Mouse (Mus musculus) hindbrain, embryonic 16.5 days (tissue): ENCODE data around the gene Eef2k. TPM values are rescaled to one million over a fixed set of nuclear protein-coding genes. Genes with fewer than 3 reads are reported as not detected.

Experiments
- ATAC-seq: fragments of 200-750 bp; cut with Nextera tagmentation; 2 replicates; pipeline ENCODE4 v1.8.0; 2017; ENCODE audit warnings: moderate TSS enrichment, moderate library complexity
- H3K27ac ChIP-seq: fragments of 300-500 bp; sonication (generic); 2 replicates; pipeline ENCODE4 v1.5.1; 2014; ENCODE audit warnings: low read depth, mild to moderate bottlenecking, control low read depth, low read length, moderate library complexity
- H3K27me3 ChIP-seq: fragments of 300-500 bp; sonication (generic); replicated peaks from 2 replicates; pipeline ENCODE4 v1.6.1; 2014; ENCODE audit warnings: low read length; ENCODE audit not compliant: control insufficient read depth, insufficient read depth
- H3K36me3 ChIP-seq: fragments of 300-500 bp; sonication (generic); 2 replicates; pipeline ENCODE4 v1.6.1; 2014; ENCODE audit warnings: mild to moderate bottlenecking, low read length, moderate library complexity, mixed read lengths; ENCODE audit not compliant: control insufficient read depth, insufficient read depth
- H3K4me1 ChIP-seq: fragments of 300-500 bp; sonication (generic); 2 replicates; pipeline ENCODE4 v1.6.1; 2014; ENCODE audit warnings: low read depth, low read length; ENCODE audit not compliant: control insufficient read depth, insufficient read depth
- H3K4me2 ChIP-seq: fragments of 300-500 bp; sonication (generic); 2 replicates; pipeline ENCODE4 v1.6.1; 2014; ENCODE audit warnings: mild to moderate bottlenecking, low read length, control low read depth, moderate library complexity
- H3K4me3 ChIP-seq: fragments of 300-500 bp; sonication (generic); 2 replicates; pipeline ENCODE4 v1.5.1; 2014; ENCODE audit warnings: mild to moderate bottlenecking, low read length, control low read depth, moderate library complexity
- H3K9ac ChIP-seq: fragments of 300-500 bp; sonication (generic); 2 replicates; pipeline ENCODE4 v1.6.1; 2014; ENCODE audit warnings: low read depth, mild to moderate bottlenecking, control low read depth, low read length, moderate library complexity
- H3K9me3 ChIP-seq: fragments of 300-500 bp; sonication (generic); 2 replicates; pipeline ENCODE4 v1.6.1; 2014; ENCODE audit warnings: mild to moderate bottlenecking, low read length, moderate library complexity; ENCODE audit not compliant: control insufficient read depth
- WGBS: fragments of 180-500 bp; shearing (Covaris S2); extraction: QIAGEN DNeasy Blood & Tissue Kit; methylation state at CpG from one replicate; pipeline ENCODE4 v1.1.7; 2014; 5-methylcytosine and 5-hydroxymethylcytosine counted together
- polyA plus RNA-seq: library from polyadenylated mRNA; unstranded; fragments of >200 nt; fragmentation: Nextera tagmentation; extraction: Ambion mirVana; gene quantifications from 2 replicates; pipeline ENCODE4 v1.2.1, GENCODE M21; 2015

Gene Eef2k
- polyA plus RNA-seq, 1 experiment from 2014 or later, result 37.4 TPM

GRCm38 (mm10) chr7:120861488-120862047, 18.9 kb downstream of the Eef2k start:
- no peak overlapping the region for H3K4me2 ChIP-seq
- no peak overlapping the region for H3K9ac ChIP-seq
- no peaks in the 10 kb centered on the region for H3K9me3 ChIP-seq
- 52% methylated on average over 2 of the region's 2 CpGs for WGBS
- peaks cover 8% of the 10 kb centered on the region; the same call in 1 of the 2 replicates for H3K36me3 ChIP-seq
- ATAC-seq, result no peak
- no peaks in the 10 kb centered on the region for H3K27me3 ChIP-seq
- no peak overlapping the region for H3K4me3 ChIP-seq
- peaks cover 13% of the 10 kb centered on the region for H3K4me1 ChIP-seq
- no peak overlapping the region for H3K27ac ChIP-seq

- no peaks in the 10 kb centered on the region for H3K9me3 ChIP-seq
- no peak overlapping the region for H3K4me3 ChIP-seq
- H3K27me3 ChIP-seq, result no peaks in the 10 kb centered on the region
- no peak overlapping the region for H3K9ac ChIP-seq
- H3K27ac ChIP-seq, result no peak overlapping the region
- no peak for ATAC-seq
- peaks cover 13% of the 10 kb centered on the region for H3K4me1 ChIP-seq
- 21% methylated on average over 3 of the region's 3 CpGs for WGBS
- H3K36me3 ChIP-seq, result peaks cover 8% of the 10 kb centered on the region; the same call in 1 of the 2 replicates
- no peak overlapping the region for H3K4me2 ChIP-seq
Measured at GRCm38 (mm10) chr7:120862196-120862595, 19.6 kb downstream of the Eef2k start.

GRCm38 (mm10) chr7:120862626-120863025, 20.0 kb downstream of the Eef2k start:
- peaks cover 13% of the 10 kb centered on the region for H3K4me1 ChIP-seq
- H3K9me3 ChIP-seq, result no peaks in the 10 kb centered on the region
- no peak overlapping the region for H3K27ac ChIP-seq
- H3K36me3 ChIP-seq, result peaks cover 8% of the 10 kb centered on the region; the same call in 1 of the 2 replicates
- H3K9ac ChIP-seq, result no peak overlapping the region
- no peaks in the 10 kb centered on the region for H3K27me3 ChIP-seq
- 66% methylated on average over 7 of the region's 7 CpGs for WGBS
- ATAC-seq, result no peak
- H3K4me3 ChIP-seq, result no peak overlapping the region
- H3K4me2 ChIP-seq, result no peak overlapping the region

GRCm38 (mm10) chr7:120863476-120863875, 20.8 kb downstream of the Eef2k start:
- Histone ChIP-seq H3K4me1 (peaks cover 13% of the 10 kb centered on the region), H3K36me3 (peaks cover 5% of the 10 kb centered on the region; the same call in 1 of the 2 replicates), H3K9me3 (no peaks in the 10 kb centered on the region), H3K4me2 (no peak overlapping the region), H3K4me3 (no peak overlapping the region), H3K27ac (no peak overlapping the region), H3K27me3 (no peaks in the 10 kb centered on the region), H3K9ac (no peak overlapping the region)
- 63% methylated on average over 5 of the region's 5 CpGs for WGBS
- no peak for ATAC-seq

GRCm38 (mm10) chr7:120865100-120865499, 22.5 kb downstream of the Eef2k start:
- Histone ChIP-seq H3K4me2 (peak overlapping the region; percentile 1; the same call in 1 of the 2 replicates), H3K36me3 (no peaks in the 10 kb centered on the region), H3K27ac (no peak overlapping the region), H3K9me3 (no peaks in the 10 kb centered on the region), H3K27me3 (no peaks in the 10 kb centered on the region), H3K4me1 (peaks cover 13% of the 10 kb centered on the region), H3K9ac (no peak overlapping the region), H3K4me3 (no peak overlapping the region)
- WGBS, result 2% methylated on average over 7 of the region's 7 CpGs
- peak; percentile 81 for ATAC-seq

- H3K4me1 ChIP-seq, result peaks cover 13% of the 10 kb centered on the region
- H3K9ac ChIP-seq, result no peak overlapping the region
- WGBS, result 51% methylated on average over 4 of the region's 4 CpGs
- H3K36me3 ChIP-seq, result no peaks in the 10 kb centered on the region
- H3K27ac ChIP-seq, result peak overlapping the region; percentile 62
- H3K4me2 ChIP-seq, result no peak overlapping the region
- ATAC-seq, result no peak
- H3K9me3 ChIP-seq, result no peaks in the 10 kb centered on the region
- H3K4me3 ChIP-seq, result no peak overlapping the region
- no peaks in the 10 kb centered on the region for H3K27me3 ChIP-seq
Measured at GRCm38 (mm10) chr7:120865832-120866231, 23.2 kb downstream of the Eef2k start.

- Histone ChIP-seq H3K4me1 (peaks cover 13% of the 10 kb centered on the region), H3K4me3 (no peak overlapping the region), H3K27ac (no peak overlapping the region), H3K27me3 (no peaks in the 10 kb centered on the region), H3K9ac (no peak overlapping the region), H3K9me3 (no peaks in the 10 kb centered on the region), H3K36me3 (no peaks in the 10 kb centered on the region), H3K4me2 (no peak overlapping the region)
- 69% methylated on average over 2 of the region's 2 CpGs for WGBS
- ATAC-seq, result no peak
Measured at GRCm38 (mm10) chr7:120866684-120867083, 24.1 kb downstream of the Eef2k start.

- 0 out of 2 replicates have a peak, but pooled peaks have one; percentile 6 for ATAC-seq
- Histone ChIP-seq H3K36me3 (no peaks in the 10 kb centered on the region), H3K4me3 (no peak overlapping the region), H3K27ac (no peak overlapping the region), H3K27me3 (no peaks in the 10 kb centered on the region), H3K4me2 (no peak overlapping the region), H3K9ac (no peak overlapping the region), H3K4me1 (peaks cover 13% of the 10 kb centered on the region), H3K9me3 (no peaks in the 10 kb centered on the region)
- 92% methylated on average over 1 of the region's 1 CpGs for WGBS
Measured at GRCm38 (mm10) chr7:120867720-120868119, 25.1 kb downstream of the Eef2k start.

GRCm38 (mm10) chr7:120869883-120870282, 27.3 kb downstream of the Eef2k start:
- H3K36me3 ChIP-seq, result no peaks in the 10 kb centered on the region; the same call in 1 of the 2 replicates
- H3K27me3 ChIP-seq, result no peaks in the 10 kb centered on the region
- 0 out of 2 replicates have a peak overlapping the region, but pooled peaks have one; percentile 15 for H3K27ac ChIP-seq
- H3K4me3 ChIP-seq, result no peak overlapping the region
- peaks cover 7% of the 10 kb centered on the region for H3K4me1 ChIP-seq
- no peaks in the 10 kb centered on the region for H3K9me3 ChIP-seq
- H3K4me2 ChIP-seq, result no peak overlapping the region
- ATAC-seq, result no peak
- no peak overlapping the region for H3K9ac ChIP-seq
- whole genome bisulfite sequencing, result 51% methylated on average over 5 of the region's 5 CpGs
